Mouse (Mus musculus): ENCODE measurements around the gene Tob2.

GRCm38 (mm10) chr15:81856030-81856790 is 2.4 kb downstream of the Tob2 start:
- no peak for TF ChIP-seq CTCF (conservative IDR thresholded peaks at IDR 0.05; ENCODE audit: insufficient read depth, insufficient read length, low read depth, low read length)
- TF ChIP-seq POLR2A (IDR thresholded peaks at IDR 0.05; ENCODE audit: low read depth, low read length) = peak; percentile 55
